Mouse (Mus musculus) myocyte (in vitro differentiated cells): ENCODE results near the gene Ifnl2.

Source experiments
- E2F4 ChIP-seq: IDR thresholded peaks from one replicate; pipeline ENCODE4 v1.6.1; 2011; ENCODE audit warnings: mild to moderate bottlenecking, control low read depth, moderate library complexity; ENCODE audit not compliant: insufficient read depth
- POLR2A ChIP-seq: IDR thresholded peaks from one replicate; pipeline ENCODE4 v1.6.1; 2011; ENCODE audit warnings: low read depth, mild to moderate bottlenecking, control low read depth, moderate library complexity; ENCODE audit not compliant: insufficient read length
- USF1 ChIP-seq: IDR thresholded peaks from one replicate; pipeline ENCODE4 v1.6.1; 2011; ENCODE audit warnings: low read depth, mild to moderate bottlenecking, control low read depth, moderate library complexity

- TF ChIP-seq POLR2A: no peak
- no peak for TF ChIP-seq USF1
- TF ChIP-seq E2F4: no peak
These were observed 47.5 kb downstream of the Ifnl2 start for GRCm38 (mm10) chr7:28462769-28463168.
